Mouse (Mus musculus): Measurements from ENCODE around the gene Maff. TPM values are rescaled to one million over a fixed set of nuclear protein-coding genes. Genes with fewer than 3 reads are reported as not detected.

Maff gene
- polyA plus RNA-seq, 1 experiment from 2014 or later: 1.0 TPM

DNA sequence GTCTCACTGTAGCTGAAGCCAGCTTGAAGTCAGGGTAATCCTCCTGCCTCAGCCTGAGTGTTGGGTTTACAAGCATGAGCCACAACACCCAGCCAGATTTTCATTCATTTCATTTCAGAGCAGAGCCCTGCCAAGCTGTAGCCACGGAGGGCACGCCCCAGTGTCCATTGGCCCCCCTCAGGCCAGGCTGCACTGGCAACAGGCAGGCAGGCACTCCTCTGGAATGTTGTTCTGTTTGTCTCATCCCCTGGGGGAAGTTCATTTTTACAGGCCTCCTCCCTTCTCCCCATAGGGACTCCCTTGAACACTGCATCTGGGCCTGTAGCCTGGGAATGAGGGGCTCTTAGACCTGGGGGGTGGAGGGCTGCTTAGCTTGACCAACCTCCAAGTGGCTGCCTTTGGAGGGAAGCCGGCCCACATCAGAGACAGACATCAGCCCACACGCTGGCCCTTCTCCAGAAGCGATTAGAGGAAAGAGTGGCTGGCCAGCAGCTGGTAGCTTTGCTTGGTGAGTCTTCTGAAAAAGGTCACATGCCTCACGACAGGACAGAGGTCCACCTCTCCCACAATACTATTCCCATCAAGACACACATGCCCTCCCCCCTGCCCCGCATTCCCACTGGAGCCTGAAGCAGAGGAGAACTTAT lies 45.1 kb downstream of the Maff start:
- no peak overlapping the region for H3K4me2 ChIP-seq (ENCODE audit: low read length)
- no peaks in the 10 kb centered on the region for H3K9me3 ChIP-seq (ENCODE audit: control insufficient read depth, low read length)
- no peak overlapping the region for H3K9ac ChIP-seq (replicated peaks; ENCODE audit: low read length)
- H3K27ac ChIP-seq (replicated peaks; ENCODE audit: low read depth, low read length): no peak overlapping the region
- DNase-seq (peak; percentile 54), ATAC-seq (ENCODE audit: low FRiP score, low TSS enrichment) (no peak)
- H3K36me3 ChIP-seq (ENCODE audit: control insufficient read depth, insufficient read depth, low read length): no peaks in the 10 kb centered on the region
- no peak overlapping the region for H3K4me3 ChIP-seq (replicated peaks; ENCODE audit: low read depth, low read length)
- 54% methylated on average over 7 of the region's 7 CpGs for WGBS
- no peaks in the 10 kb centered on the region for H3K4me1 ChIP-seq (ENCODE audit: control insufficient read depth, insufficient read depth, low read length)
- no peaks in the 10 kb centered on the region for H3K27me3 ChIP-seq (ENCODE audit: control insufficient read depth, insufficient read depth, low read length)

DNA sequence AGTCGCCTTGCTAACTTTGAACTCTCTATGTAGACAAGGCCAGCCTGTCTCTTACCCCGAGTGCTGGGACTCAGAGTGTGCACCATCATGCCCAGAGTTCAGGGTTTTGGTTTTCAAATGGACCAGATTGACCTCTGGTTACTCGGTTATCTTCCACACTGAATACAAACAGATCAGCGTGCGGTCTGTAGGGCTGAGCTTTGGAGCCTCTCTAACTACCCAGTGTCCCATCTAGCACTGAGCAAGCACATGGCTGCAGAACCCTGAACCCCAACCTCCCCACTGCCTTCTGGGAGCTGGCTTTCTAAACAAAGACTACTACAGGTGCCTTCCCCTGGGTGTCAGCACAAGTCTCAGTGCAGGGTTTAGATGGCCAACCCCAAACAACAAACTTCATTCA lies 46.1 kb downstream of the Maff start:
- Histone ChIP-seq H3K27me3 (ENCODE audit: control insufficient read depth, insufficient read depth, low read length) (no peaks in the 10 kb centered on the region), H3K4me1 (ENCODE audit: control insufficient read depth, insufficient read depth, low read length) (no peaks in the 10 kb centered on the region), H3K27ac (replicated peaks; ENCODE audit: low read depth, low read length) (no peak overlapping the region), H3K4me3 (replicated peaks; ENCODE audit: low read depth, low read length) (no peak overlapping the region), H3K36me3 (ENCODE audit: control insufficient read depth, insufficient read depth, low read length) (0 out of 2 replicates have a peak, but pooled peaks cover 3% of the 10 kb centered on the region), H3K9me3 (ENCODE audit: control insufficient read depth, low read length) (no peaks in the 10 kb centered on the region), H3K9ac (replicated peaks; ENCODE audit: low read length) (no peak overlapping the region), H3K4me2 (ENCODE audit: low read length) (no peak overlapping the region)
- no peak for ATAC-seq (ENCODE audit: low FRiP score, low TSS enrichment)
- 89% methylated on average over 5 of the region's 5 CpGs for WGBS
- DNase-seq: no peak

DNA sequence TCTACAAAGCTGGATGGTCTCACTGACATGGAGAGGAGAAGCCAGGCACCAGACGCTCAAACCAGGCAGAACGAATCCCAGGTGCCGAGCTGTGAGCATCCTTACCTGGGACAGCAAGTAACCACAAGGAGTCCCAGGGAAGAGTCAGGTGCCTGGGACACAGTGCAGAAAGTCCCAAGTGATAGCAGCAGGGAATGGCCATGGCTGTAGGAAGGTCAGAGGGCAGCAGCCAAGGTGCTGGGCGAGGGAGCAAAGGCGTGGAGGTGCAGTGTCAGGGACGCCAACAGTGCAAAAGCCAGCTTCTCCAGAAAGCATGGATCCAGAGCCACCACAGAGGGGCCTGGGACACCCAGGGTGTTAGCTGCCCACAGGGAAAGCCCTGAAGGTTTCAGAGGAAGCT lies 46.7 kb downstream of the Maff start:
- H3K27me3 ChIP-seq (ENCODE audit: control insufficient read depth, insufficient read depth, low read length): no peaks in the 10 kb centered on the region
- ATAC-seq (ENCODE audit: low FRiP score, low TSS enrichment) (no peak), DNase-seq (no peak)
- H3K4me2 ChIP-seq (ENCODE audit: low read length): no peak overlapping the region
- no peaks in the 10 kb centered on the region for H3K4me1 ChIP-seq (ENCODE audit: control insufficient read depth, insufficient read depth, low read length)
- no peak overlapping the region for H3K9ac ChIP-seq (replicated peaks; ENCODE audit: low read length)
- H3K4me3 ChIP-seq (replicated peaks; ENCODE audit: low read depth, low read length): no peak overlapping the region
- 0 out of 2 replicates have a peak, but pooled peaks cover 3% of the 10 kb centered on the region for H3K36me3 ChIP-seq (ENCODE audit: control insufficient read depth, insufficient read depth, low read length)
- H3K9me3 ChIP-seq (ENCODE audit: control insufficient read depth, low read length): no peaks in the 10 kb centered on the region
- WGBS: 81% methylated on average over 6 of the region's 6 CpGs
- H3K27ac ChIP-seq (replicated peaks; ENCODE audit: low read depth, low read length): no peak overlapping the region

DNA sequence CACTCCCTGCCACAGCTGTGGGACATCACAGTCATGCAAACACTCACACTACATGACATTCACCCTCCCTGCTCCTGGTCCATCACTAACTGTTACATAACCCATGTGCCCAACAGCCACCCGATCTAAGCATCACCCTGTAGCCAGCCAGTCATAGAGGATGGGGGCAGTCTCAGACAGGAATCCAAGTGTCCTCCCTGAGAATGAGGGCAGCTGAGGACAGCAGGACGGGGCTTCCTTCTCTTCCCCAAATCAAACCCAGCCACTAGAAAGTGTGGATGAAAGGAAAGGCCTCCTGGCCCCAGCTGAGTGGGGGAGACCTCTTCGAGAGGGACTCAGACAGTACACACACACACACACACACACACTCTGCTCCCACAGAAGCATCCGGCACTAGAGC lies 48.4 kb downstream of the Maff start:
- no peaks in the 10 kb centered on the region for H3K27me3 ChIP-seq (ENCODE audit: control insufficient read depth, insufficient read depth, low read length)
- H3K36me3 ChIP-seq (ENCODE audit: control insufficient read depth, insufficient read depth, low read length): 0 out of 2 replicates have a peak, but pooled peaks cover 3% of the 10 kb centered on the region
- H3K4me1 ChIP-seq (ENCODE audit: control insufficient read depth, insufficient read depth, low read length): no peaks in the 10 kb centered on the region
- no peak overlapping the region for H3K4me3 ChIP-seq (replicated peaks; ENCODE audit: low read depth, low read length)
- H3K9ac ChIP-seq (replicated peaks; ENCODE audit: low read length): no peak overlapping the region
- 90% methylated on average over 4 of the region's 4 CpGs for WGBS
- no peak for DNase-seq
- no peak overlapping the region for H3K4me2 ChIP-seq (ENCODE audit: low read length)
- no peak overlapping the region for H3K27ac ChIP-seq (replicated peaks; ENCODE audit: low read depth, low read length)
- H3K9me3 ChIP-seq (ENCODE audit: control insufficient read depth, low read length): no peaks in the 10 kb centered on the region
- ATAC-seq (ENCODE audit: low FRiP score, low TSS enrichment): no peak

DNA sequence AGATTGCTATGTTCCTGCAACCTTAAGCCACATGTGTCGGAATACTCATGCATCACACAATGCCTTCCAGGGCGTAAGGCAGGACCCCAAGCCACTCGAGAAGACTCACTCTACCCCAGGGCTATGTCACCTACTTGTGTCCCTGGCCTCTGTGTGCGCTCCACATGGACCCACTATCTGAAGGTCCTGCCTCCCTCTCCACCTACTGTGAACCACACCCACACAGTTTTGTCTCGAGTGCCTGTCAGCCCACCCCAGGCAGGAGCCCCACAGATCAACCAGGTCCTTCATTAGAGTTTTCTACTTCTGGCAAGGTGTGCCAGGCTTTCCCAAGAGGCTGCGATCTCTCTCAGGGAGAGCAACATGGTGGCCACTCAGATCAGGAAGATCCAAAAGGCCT lies 48.9 kb downstream of the Maff start:
- Histone ChIP-seq H3K9ac (replicated peaks; ENCODE audit: low read length) (no peak overlapping the region), H3K9me3 (ENCODE audit: control insufficient read depth, low read length) (no peaks in the 10 kb centered on the region), H3K4me3 (replicated peaks; ENCODE audit: low read depth, low read length) (no peak overlapping the region), H3K36me3 (ENCODE audit: control insufficient read depth, insufficient read depth, low read length) (0 out of 2 replicates have a peak, but pooled peaks cover 3% of the 10 kb centered on the region), H3K27ac (replicated peaks; ENCODE audit: low read depth, low read length) (no peak overlapping the region), H3K27me3 (ENCODE audit: control insufficient read depth, insufficient read depth, low read length) (no peaks in the 10 kb centered on the region), H3K4me1 (ENCODE audit: control insufficient read depth, insufficient read depth, low read length) (0 out of 2 replicates have a peak, but pooled peaks cover under 1% of the 10 kb centered on the region), H3K4me2 (ENCODE audit: low read length) (no peak overlapping the region)
- DNase-seq (no peak), ATAC-seq (ENCODE audit: low FRiP score, low TSS enrichment) (no peak)
- WGBS: 86% methylated on average over 6 of the region's 6 CpGs

DNA sequence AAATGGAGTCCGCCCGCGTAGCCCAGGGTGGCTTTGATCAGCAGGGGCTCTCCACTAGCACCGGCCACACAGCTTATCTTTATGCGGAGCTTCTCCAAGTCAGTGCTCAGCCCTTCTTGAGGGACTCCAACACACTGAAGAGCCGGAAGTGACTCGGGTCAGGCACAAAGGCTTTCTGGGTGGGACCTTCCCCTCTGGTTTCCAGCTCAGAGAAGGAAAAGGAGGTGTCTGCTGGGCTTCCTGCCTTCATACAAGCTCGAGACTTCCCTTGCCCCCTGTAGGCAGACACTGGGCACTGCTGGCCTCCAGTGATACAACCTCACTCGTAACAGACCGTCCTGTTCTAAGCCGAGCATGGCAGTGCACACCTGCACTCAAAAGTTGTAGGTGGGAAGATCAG lies 50.3 kb downstream of the Maff start:
- Histone ChIP-seq H3K9ac (replicated peaks; ENCODE audit: low read length) (no peak overlapping the region), H3K36me3 (ENCODE audit: control insufficient read depth, insufficient read depth, low read length) (0 out of 2 replicates have a peak, but pooled peaks cover 3% of the 10 kb centered on the region), H3K4me3 (replicated peaks; ENCODE audit: low read depth, low read length) (no peak overlapping the region), H3K27ac (replicated peaks; ENCODE audit: low read depth, low read length) (no peak overlapping the region), H3K27me3 (ENCODE audit: control insufficient read depth, insufficient read depth, low read length) (no peaks in the 10 kb centered on the region), H3K4me2 (ENCODE audit: low read length) (no peak overlapping the region), H3K4me1 (ENCODE audit: control insufficient read depth, insufficient read depth, low read length) (peaks cover 13% of the 10 kb centered on the region), H3K9me3 (ENCODE audit: control insufficient read depth, low read length) (no peaks in the 10 kb centered on the region)
- DNase-seq: peak; percentile 21
- ATAC-seq (ENCODE audit: low FRiP score, low TSS enrichment): no peak
- 88% methylated on average over 11 of the region's 11 CpGs for WGBS

DNA sequence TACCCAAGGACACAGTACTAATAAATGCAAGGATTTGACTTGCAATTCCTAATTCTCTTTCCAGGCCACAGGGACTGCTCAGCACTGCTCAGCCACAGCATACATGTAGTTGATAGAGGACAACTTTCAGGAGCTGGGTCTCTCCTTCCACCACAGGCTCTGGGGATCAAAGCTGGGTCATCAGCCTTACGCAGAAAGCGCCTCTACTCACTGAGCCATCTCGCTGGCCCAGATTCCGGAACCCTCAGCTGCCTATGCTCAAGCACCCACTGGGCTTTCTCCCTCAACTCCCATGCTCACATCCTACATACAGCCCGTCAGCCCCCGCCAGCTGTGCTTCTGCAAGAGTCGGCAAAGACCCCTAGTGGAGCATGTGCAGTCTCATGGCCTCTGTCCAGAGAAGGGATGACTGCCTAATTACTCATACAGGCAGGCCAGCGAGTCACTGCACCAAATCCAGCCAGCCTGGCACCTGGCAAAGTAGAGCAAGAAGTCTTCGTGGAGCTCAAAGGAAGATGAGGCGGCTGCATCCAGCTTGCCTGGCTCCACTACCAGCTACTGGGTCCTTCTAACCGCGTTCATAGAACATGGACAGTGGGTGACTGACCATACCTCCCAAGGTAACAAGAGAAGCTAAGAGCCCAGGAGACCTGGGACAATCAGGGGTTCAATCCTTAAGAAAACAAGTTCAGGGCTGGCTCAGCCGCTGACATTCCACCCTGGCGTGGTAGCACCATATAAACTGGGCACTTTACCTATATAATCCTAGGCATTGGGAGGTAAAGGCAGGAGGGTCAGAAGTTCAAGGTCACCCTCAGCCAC lies 53.0 kb downstream of the Maff start:
- Histone ChIP-seq H3K9me3 (ENCODE audit: control insufficient read depth, low read length) (no peaks in the 10 kb centered on the region), H3K27me3 (ENCODE audit: control insufficient read depth, insufficient read depth, low read length) (0 out of 2 replicates have a peak, but pooled peaks cover 2% of the 10 kb centered on the region), H3K4me2 (ENCODE audit: low read length) (no peak overlapping the region), H3K9ac (replicated peaks; ENCODE audit: low read length) (no peak overlapping the region), H3K4me1 (ENCODE audit: control insufficient read depth, insufficient read depth, low read length) (peaks cover 25% of the 10 kb centered on the region), H3K27ac (replicated peaks; ENCODE audit: low read depth, low read length) (no peak overlapping the region), H3K4me3 (replicated peaks; ENCODE audit: low read depth, low read length) (no peak overlapping the region), H3K36me3 (ENCODE audit: control insufficient read depth, insufficient read depth, low read length) (0 out of 2 replicates have a peak, but pooled peaks cover 3% of the 10 kb centered on the region)
- WGBS: 83% methylated on average over 14 of the region's 14 CpGs
- ATAC-seq (ENCODE audit: low FRiP score, low TSS enrichment) (no peak), DNase-seq (no peak)

DNA sequence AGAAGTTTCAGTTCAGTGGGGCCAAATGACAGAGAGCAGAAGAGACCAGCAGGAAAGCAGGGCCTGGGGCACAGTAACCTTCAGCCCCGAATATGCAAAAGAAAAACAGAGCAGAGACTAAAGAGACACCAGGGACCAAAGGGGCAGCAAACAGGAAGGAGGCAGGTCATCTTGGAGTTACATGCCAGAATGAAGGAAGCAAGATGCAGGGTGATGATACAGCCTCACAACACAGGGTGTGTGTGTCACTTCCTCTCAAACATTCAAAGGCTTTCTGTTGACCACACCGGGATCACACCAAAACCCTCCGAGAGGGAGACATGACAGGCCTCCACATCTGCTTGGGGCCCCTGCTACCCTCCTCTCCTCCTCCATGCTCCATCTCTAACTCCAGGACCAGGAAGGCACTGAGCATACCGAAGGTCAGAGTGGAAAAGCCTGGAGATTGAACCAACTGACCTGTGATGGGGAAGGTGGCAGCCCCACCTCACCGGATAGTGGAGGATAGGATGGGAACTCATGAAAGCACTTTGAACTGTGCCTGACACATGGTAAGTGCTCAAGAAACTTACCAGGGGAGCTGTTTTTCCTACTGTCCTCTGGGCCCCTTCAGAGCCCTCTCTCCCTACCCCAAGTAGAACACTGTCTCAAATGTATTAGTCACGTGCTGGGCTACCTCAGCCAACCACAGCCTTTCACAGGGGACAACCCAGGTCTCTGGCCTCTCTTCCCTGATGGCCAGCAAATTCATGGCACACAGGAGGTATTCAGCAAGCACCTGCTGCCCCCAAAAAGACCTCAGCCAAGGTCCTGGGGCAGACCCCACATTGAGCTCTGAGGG lies 53.9 kb downstream of the Maff start:
- DNase-seq: no peak
- H3K9ac ChIP-seq (replicated peaks; ENCODE audit: low read length): no peak overlapping the region; the same call in 1 of the 2 replicates
- 87% methylated on average over 6 of the region's 6 CpGs for WGBS

More for the DNA sequence above, 53.9 kb downstream of the Maff start:
- peaks cover 25% of the 10 kb centered on the region for H3K4me1 ChIP-seq (ENCODE audit: control insufficient read depth, insufficient read depth, low read length)
- H3K27ac ChIP-seq (replicated peaks; ENCODE audit: low read depth, low read length): no peak overlapping the region
- H3K27me3 ChIP-seq (ENCODE audit: control insufficient read depth, insufficient read depth, low read length): 0 out of 2 replicates have a peak, but pooled peaks cover 3% of the 10 kb centered on the region
- no peaks in the 10 kb centered on the region for H3K9me3 ChIP-seq (ENCODE audit: control insufficient read depth, low read length)
- no peak for ATAC-seq (ENCODE audit: low FRiP score, low TSS enrichment)
- H3K36me3 ChIP-seq (ENCODE audit: control insufficient read depth, insufficient read depth, low read length): 0 out of 2 replicates have a peak, but pooled peaks cover 3% of the 10 kb centered on the region
- peak overlapping the region; percentile 60 for H3K4me2 ChIP-seq (ENCODE audit: low read length)
- no peak overlapping the region for H3K4me3 ChIP-seq (replicated peaks; ENCODE audit: low read depth, low read length)

All from midbrain, embryonic 14.5 days (tissue).